Mouse (Mus musculus): ENCODE data around the gene Myo3b. TPM values are rescaled to one million over a fixed set of nuclear protein-coding genes. Genes with fewer than 3 reads are reported as not detected.
A peak's percentile ranks its signal among the peaks of the same experiment; 100 is the strongest.
"Not testable (repeated sequence)": the region's sequence is repeated elsewhere in the genome, so short reads cannot be mapped to it uniquely, and the experiment has no call there.

Myo3b gene
- polyA plus RNA-seq (2015; fragmentation: Nextera tagmentation; extraction: Ambion mirVana) = not detected in 2 replicates

DNA sequence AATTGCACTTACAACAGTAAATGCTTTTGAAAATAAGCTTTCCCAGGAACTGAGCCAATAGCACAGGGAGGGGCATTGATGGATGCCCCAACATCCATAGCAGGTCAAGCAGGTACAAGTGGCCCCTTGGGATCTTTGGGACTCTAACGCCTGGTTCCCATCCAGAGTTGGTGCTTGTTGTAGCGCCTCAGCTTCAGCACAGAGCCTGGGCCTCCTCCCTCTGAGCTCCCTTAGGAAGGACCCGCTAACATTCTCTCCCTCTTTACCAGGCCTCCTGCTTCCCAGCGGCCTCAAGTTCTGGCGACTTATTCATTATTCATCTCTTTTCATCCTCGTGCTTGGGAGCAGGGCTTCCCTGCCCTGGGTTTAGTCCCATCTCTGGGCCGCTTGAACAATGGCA lies at the start of gene Myo3b:
Myo3b (plus strand) TSS at position 375 of the 400 bp plus-strand sequence.
- no peak within 1 kb of the TSS for H3K4me3 ChIP-seq (ENCODE audit: low read depth, low read length)
- ATAC-seq = no peak
- peaks cover 2% of the 10 kb centered on the region; the same call in 1 of the 2 replicates for H3K4me1 ChIP-seq (replicated peaks; ENCODE audit: control insufficient read depth, insufficient read depth, low read length)
- H3K4me2 ChIP-seq (replicated peaks; ENCODE audit: low read depth) = no peak within 1 kb of the TSS
- no peaks in the 10 kb centered on the region for H3K36me3 ChIP-seq (ENCODE audit: control insufficient read depth, insufficient read depth)
- no peak within 1 kb of the TSS for H3K27ac ChIP-seq (ENCODE audit: low read depth, low read length)
- H3K9ac ChIP-seq (ENCODE audit: low read depth, low read length) = no peak within 1 kb of the TSS
- no peak for TF ChIP-seq CTCF (IDR thresholded peaks at IDR 0.05; ENCODE audit: low read depth)
- whole genome bisulfite sequencing = 38% methylated on average over 7 of the region's 7 CpGs
- H3K9me3 ChIP-seq (ENCODE audit: control insufficient read depth) = no peaks in the 10 kb centered on the region
- H3K27me3 ChIP-seq (replicated peaks; ENCODE audit: control insufficient read depth, insufficient read depth, low read length) = no peaks in the 10 kb centered on the region

DNA sequence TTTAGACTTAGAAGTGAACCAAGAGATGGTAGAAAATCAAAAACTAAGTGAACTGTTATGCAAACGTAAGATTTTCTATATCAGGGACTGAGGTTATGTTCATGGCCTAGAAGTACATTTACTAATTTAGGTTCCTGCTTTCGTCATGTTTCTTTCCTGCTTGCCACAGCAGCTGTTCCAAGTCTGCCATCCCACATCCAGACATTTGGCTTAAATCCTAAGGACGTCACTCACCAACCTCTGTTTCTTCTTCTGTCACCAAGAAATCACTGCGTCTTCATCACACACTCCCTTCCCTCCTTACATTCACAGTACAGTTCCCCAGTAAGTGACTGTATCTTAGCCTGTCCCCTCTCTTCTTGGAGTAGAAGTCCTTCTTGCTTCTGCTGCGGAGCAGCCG lies 49.7 kb upstream of the Myo3b start:
- Histone ChIP-seq H3K9ac (ENCODE audit: low read depth, low read length) (no peak overlapping the region), H3K27me3 (replicated peaks; ENCODE audit: control insufficient read depth, insufficient read depth, low read length) (no peaks in the 10 kb centered on the region), H3K4me2 (replicated peaks; ENCODE audit: low read depth) (no peak overlapping the region), H3K9me3 (ENCODE audit: control insufficient read depth) (no peaks in the 10 kb centered on the region), H3K27ac (ENCODE audit: low read depth, low read length) (no peak overlapping the region), H3K4me3 (ENCODE audit: low read depth, low read length) (no peak overlapping the region), H3K4me1 (replicated peaks; ENCODE audit: control insufficient read depth, insufficient read depth, low read length) (no peaks in the 10 kb centered on the region), H3K36me3 (ENCODE audit: control insufficient read depth, insufficient read depth) (peaks cover 39% of the 10 kb centered on the region)
- no peak for TF ChIP-seq CTCF (IDR thresholded peaks at IDR 0.05; ENCODE audit: low read depth)
- no peak for ATAC-seq
- WGBS = 93% methylated on average over 6 of the region's 6 CpGs

DNA sequence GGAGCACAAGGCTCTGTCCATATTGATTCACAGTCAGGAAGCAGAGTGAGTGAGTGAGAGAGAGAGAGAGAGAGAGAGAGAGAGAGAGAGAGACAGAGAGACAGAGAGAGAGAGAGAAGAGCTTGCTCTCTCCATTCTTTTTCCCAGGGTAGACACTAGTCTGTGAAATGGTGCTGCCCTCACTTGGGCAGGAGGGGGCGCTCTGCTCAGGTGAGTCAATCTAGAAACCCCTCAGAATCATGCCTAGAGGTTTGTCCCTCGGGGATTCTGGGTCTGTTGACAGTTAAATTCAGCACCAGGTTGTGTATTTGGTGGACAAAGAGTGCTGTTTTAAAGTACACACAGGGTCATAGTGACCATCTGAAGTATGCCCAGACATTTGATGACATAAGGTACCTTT lies 48.3 kb upstream of the Myo3b start:
- no peaks in the 10 kb centered on the region for H3K27me3 ChIP-seq (replicated peaks; ENCODE audit: control insufficient read depth, insufficient read depth, low read length)
- no peak for ATAC-seq
- no peak overlapping the region for H3K27ac ChIP-seq (ENCODE audit: low read depth, low read length)
- H3K36me3 ChIP-seq (ENCODE audit: control insufficient read depth, insufficient read depth) = peaks cover 30% of the 10 kb centered on the region
- peak; percentile 53 for TF ChIP-seq CTCF (IDR thresholded peaks at IDR 0.05; ENCODE audit: low read depth)
- H3K4me3 ChIP-seq (ENCODE audit: low read depth, low read length) = no peak overlapping the region
- no peaks in the 10 kb centered on the region for H3K9me3 ChIP-seq (ENCODE audit: control insufficient read depth)
- no peak overlapping the region for H3K4me2 ChIP-seq (replicated peaks; ENCODE audit: low read depth)
- H3K9ac ChIP-seq (ENCODE audit: low read depth, low read length) = no peak overlapping the region
- 59% methylated on average over 2 of the region's 2 CpGs for WGBS
- H3K4me1 ChIP-seq (replicated peaks; ENCODE audit: control insufficient read depth, insufficient read depth, low read length) = no peaks in the 10 kb centered on the region

DNA sequence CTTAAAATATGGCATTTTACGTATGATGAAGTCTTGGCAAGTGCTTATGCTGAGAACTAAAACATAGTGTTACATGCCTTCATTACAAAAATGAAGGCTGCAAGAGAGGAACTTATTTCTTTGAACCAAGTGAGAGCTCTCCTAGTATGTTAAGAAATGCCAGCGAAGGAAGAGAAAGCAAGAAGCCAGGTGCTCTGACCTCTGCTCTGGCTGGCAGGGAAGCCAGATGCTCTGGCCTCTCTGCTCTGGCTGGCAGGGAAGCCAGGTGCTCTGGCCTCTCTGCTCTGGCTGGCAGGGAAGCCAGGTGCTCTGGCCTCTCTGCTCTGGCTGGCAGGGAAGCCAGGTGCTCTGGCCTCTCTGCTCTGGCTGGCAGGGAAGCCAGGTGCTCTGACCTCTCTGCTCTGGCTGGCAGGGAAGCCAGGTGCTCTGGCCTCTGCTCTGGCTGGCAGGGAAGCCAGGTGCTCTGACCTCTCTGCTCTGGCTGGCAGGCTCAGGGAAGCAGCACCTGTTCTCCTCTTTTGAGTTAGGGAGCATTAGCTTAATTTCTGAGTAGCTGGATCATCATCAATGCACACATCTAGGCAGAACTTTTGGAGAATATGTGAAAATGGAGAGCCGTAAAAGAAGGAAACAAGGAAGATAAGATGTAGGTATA lies 44.7 kb upstream of the Myo3b start:
- not testable (repeated sequence) for H3K9ac ChIP-seq (ENCODE audit: low read depth, low read length); ATAC-seq; H3K27me3 ChIP-seq (replicated peaks; ENCODE audit: control insufficient read depth, insufficient read depth, low read length); H3K4me2 ChIP-seq (replicated peaks; ENCODE audit: low read depth); H3K4me3 ChIP-seq (ENCODE audit: low read depth, low read length); H3K27ac ChIP-seq (ENCODE audit: low read depth, low read length); H3K4me1 ChIP-seq (replicated peaks; ENCODE audit: control insufficient read depth, insufficient read depth, low read length); H3K9me3 ChIP-seq (ENCODE audit: control insufficient read depth)
- WGBS = 73% methylated on average over 3 of the region's 3 CpGs
- peaks cover 40% of the 10 kb centered on the region for H3K36me3 ChIP-seq (ENCODE audit: control insufficient read depth, insufficient read depth)

DNA sequence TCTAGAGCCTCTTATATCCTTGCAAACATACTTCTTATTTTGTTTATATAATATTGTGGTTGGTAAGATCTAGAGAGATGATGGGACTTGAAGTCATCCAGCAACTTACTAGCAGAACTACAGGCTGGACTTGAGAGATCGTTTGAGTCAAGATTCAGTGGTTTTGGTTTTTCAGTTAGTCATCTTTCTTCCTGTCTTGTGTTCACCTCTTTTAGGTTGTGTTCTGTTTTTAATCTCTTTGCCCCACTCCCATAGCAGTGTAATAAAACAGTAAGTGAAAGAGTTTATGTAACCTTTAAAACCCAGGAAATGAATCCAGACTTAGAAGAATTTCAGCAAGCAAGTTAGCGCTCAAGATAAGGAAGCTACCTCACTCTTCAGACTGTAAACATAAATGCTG lies 44.1 kb upstream of the Myo3b start:
- H3K4me3 ChIP-seq (ENCODE audit: low read depth, low read length) = no peak overlapping the region
- H3K4me1 ChIP-seq (replicated peaks; ENCODE audit: control insufficient read depth, insufficient read depth, low read length) = no peaks in the 10 kb centered on the region
- H3K9me3 ChIP-seq (ENCODE audit: control insufficient read depth) = no peaks in the 10 kb centered on the region
- H3K4me2 ChIP-seq (replicated peaks; ENCODE audit: low read depth) = no peak overlapping the region
- peaks cover 34% of the 10 kb centered on the region for H3K36me3 ChIP-seq (ENCODE audit: control insufficient read depth, insufficient read depth)
- no peak for TF ChIP-seq CTCF (IDR thresholded peaks at IDR 0.05; ENCODE audit: low read depth)
- no peak overlapping the region for H3K9ac ChIP-seq (ENCODE audit: low read depth, low read length)
- WGBS = 40% methylated on average over 2 of the region's 2 CpGs
- H3K27ac ChIP-seq (ENCODE audit: low read depth, low read length) = no peak overlapping the region
- no peaks in the 10 kb centered on the region for H3K27me3 ChIP-seq (replicated peaks; ENCODE audit: control insufficient read depth, insufficient read depth, low read length)
- peak; percentile 45; the same call in 1 of the 2 replicates for ATAC-seq

DNA sequence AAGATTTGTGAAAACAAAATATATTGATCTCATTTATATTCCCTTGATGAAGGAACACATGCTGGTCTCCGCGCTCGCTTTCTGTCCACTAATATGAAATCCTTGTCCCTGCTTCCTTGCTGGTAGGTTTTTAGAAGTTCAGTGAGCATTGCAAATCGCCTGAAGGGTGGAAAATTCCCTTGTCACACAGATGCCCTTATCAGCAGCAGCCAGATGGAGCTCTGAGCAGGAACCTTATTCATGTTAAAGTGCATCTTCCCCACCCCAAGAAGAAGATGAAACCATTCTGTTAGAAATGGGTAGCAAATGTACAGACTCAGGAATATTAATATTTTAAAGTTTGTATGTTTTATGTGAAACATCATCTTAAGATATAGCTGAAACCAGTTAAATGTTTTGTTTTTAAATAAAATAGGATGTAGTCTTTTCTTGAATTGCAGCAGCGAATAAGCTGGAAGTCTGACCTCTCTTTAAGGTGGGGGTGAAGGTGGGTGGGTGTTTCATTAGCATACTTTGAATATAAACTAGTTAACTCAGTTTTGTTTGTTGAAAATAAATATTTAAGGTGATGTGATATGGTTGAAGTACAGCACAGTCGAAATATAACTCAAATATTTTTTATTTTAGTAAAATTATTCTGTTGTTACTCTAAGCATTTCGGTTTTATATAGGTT lies 39.7 kb upstream of the Myo3b start:
- Histone ChIP-seq H3K9me3 (ENCODE audit: control insufficient read depth) (no peaks in the 10 kb centered on the region), H3K4me3 (ENCODE audit: low read depth, low read length) (no peak overlapping the region), H3K36me3 (ENCODE audit: control insufficient read depth, insufficient read depth) (peaks cover 32% of the 10 kb centered on the region), H3K27ac (ENCODE audit: low read depth, low read length) (no peak overlapping the region; the same call in 1 of the 2 replicates), H3K9ac (ENCODE audit: low read depth, low read length) (no peak overlapping the region), H3K27me3 (replicated peaks; ENCODE audit: control insufficient read depth, insufficient read depth, low read length) (no peaks in the 10 kb centered on the region), H3K4me2 (replicated peaks; ENCODE audit: low read depth) (no peak overlapping the region), H3K4me1 (replicated peaks; ENCODE audit: control insufficient read depth, insufficient read depth, low read length) (no peaks in the 10 kb centered on the region)
- ATAC-seq = no peak
- TF ChIP-seq CTCF (IDR thresholded peaks at IDR 0.05; ENCODE audit: low read depth) = no peak
- WGBS = 89% methylated on average over 7 of the region's 7 CpGs

Data from intestine, postnatal 0 days (tissue).